In the genomic region with DNA sequence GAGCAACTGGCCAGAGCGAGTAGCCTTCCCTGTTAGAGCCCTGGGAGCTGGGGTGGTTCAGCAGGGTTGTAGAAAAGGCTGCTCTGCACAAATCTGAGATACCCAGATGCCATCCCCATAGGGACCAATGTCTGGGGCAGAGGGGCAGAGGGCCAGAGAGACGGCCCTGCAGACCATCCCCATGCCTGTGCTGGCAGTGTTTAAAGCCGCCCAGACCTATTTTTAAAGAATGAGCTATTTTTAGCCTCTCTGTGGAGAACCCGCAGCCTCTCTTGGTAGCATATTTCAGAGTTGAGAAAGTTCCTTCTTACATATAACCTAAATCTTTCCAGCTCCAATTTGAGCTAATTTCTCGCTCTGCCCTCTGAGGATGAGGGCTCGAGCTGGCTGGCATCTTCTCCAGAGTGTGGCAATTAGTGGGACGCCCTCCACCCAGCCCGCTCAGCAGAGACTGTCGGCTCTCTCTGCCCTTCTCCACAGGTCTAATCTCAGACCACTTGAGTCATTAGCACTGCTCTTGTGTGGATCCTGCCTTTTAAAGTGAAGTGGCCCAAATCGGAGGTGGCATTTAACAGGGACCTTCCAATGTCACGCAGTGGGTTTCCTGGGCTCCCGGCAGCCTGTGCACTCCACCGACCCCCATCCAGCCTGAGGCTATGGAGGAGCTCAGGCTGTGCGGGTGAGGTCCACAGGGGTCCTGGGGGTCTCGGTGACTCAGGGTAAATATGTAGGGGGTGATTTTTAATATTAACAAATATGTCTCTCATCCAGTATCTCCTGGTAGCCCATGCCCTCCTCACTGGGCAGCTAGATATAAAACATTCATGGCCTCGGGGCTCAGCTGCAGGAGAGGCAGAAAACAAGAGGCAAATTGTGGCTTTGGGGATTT, we compare ENCODE assay signal across 10 mouse cellular contexts.
A peak's percentile ranks its signal among the peaks of the same experiment; 100 is the strongest.
DNase-seq lines count a peak whose midpoint lies in the region; ATAC-seq lines count a peak whose summit lies in the region.
"Had no signal": no experiment of that assay in that cellular context is flagged by ENCODE, and none has a peak within 500 bp of the region (broad histone marks: within the 10 kb centered on the region; RNA-seq: fewer than 3 reads in every experiment).

No protein-coding gene starts in this region.

- H3K9ac ChIP-seq in embryonic facial prominence, embryonic 14.5 days (ENCODE audit: low read depth, low read length) = 0 out of 2 replicates have a peak overlapping the region, but pooled peaks have one; percentile 35
- H3K9ac ChIP-seq in midbrain, embryonic 12.5 days (replicated peaks) = no peak overlapping the region; the same call in 1 of the 2 replicates
- H3K9ac ChIP-seq: liver, embryonic 12.5 days had no signal

- intact Hi-C loops in heart, postnatal 10 days (cut with DNase I) = loop anchor here (5.0 kb wide), 1 partner anchor 101 kb away; no protein-coding TSS in a partner anchor

- H3K27ac ChIP-seq in embryonic facial prominence, embryonic 14.5 days (replicated peaks; ENCODE audit: low read depth, low read length) = peak overlapping the region; percentile 69
- H3K27ac ChIP-seq in midbrain, embryonic 12.5 days (replicated peaks) = peak overlapping the region; percentile 72
- H3K27ac ChIP-seq: liver, embryonic 12.5 days had no signal

- no peak overlapping the region for H3K4me3 ChIP-seq in embryonic facial prominence, embryonic 14.5 days (ENCODE audit: low read depth, low read length)
- H3K4me3 ChIP-seq in midbrain, embryonic 12.5 days = no peak overlapping the region
- H3K4me3 ChIP-seq: liver, embryonic 12.5 days had no signal

- peak; percentile 25 for DNase-seq in Muller cell, postnatal 12 days (ENCODE audit: inconsistent ontology term)
- DNase-seq in embryonic facial prominence, embryonic 14.5 days (ENCODE audit: low spot score) = peak; percentile 51
- peak; percentile 51 for DNase-seq in heart, postnatal 10 days
- no peak for DNase-seq in embryo, embryonic 11 days
- no peak for DNase-seq in adrenal gland, adult 2 months
- no peak for DNase-seq in ovary, postnatal 10 days (ENCODE audit: low spot score)
- no peak for DNase-seq in cerebellum, postnatal 36 days
- DNase-seq: cerebellum, adult 9-11 months had no signal

- no peaks in the 10 kb centered on the region for H3K9me3 ChIP-seq in embryonic facial prominence, embryonic 14.5 days (ENCODE audit: control insufficient read depth, low read length)
- H3K9me3 ChIP-seq in midbrain, embryonic 12.5 days = no peaks in the 10 kb centered on the region
- H3K9me3 ChIP-seq: liver, embryonic 12.5 days had no signal

- ATAC-seq in embryonic facial prominence, embryonic 14.5 days (ENCODE audit: low read depth) = 0 out of 2 replicates have a peak, but pooled peaks have one; percentile 28
- peak; percentile 77 for ATAC-seq in midbrain, embryonic 12.5 days (ENCODE audit: low FRiP score, low read depth)
- ATAC-seq: liver, embryonic 12.5 days had no signal

- no peaks in the 10 kb centered on the region for H3K36me3 ChIP-seq in embryonic facial prominence, embryonic 14.5 days (ENCODE audit: control insufficient read depth, insufficient read depth, low read length)
- no peaks in the 10 kb centered on the region for H3K36me3 ChIP-seq in midbrain, embryonic 12.5 days
- H3K36me3 ChIP-seq: liver, embryonic 12.5 days had no signal

- H3K27me3 ChIP-seq in embryonic facial prominence, embryonic 14.5 days (replicated peaks; ENCODE audit: control insufficient read depth, insufficient read depth, low read length) = no peaks in the 10 kb centered on the region
- no peaks in the 10 kb centered on the region; the same call in 1 of the 2 replicates for H3K27me3 ChIP-seq in midbrain, embryonic 12.5 days

- H3K4me2 ChIP-seq in embryonic facial prominence, embryonic 14.5 days (ENCODE audit: low read depth, low read length) = peak overlapping the region; percentile 34
- 0 out of 2 replicates have a peak overlapping the region, but pooled peaks have one; percentile 4 for H3K4me2 ChIP-seq in midbrain, embryonic 12.5 days (replicated peaks)
- H3K4me2 ChIP-seq: liver, embryonic 12.5 days had no signal

- 15% methylated on average over 16 of the region's 16 CpGs for WGBS in embryonic facial prominence, embryonic 14.5 days
- 24% methylated on average over 16 of the region's 16 CpGs for WGBS in midbrain, embryonic 12.5 days

- H3K4me1 ChIP-seq in embryonic facial prominence, embryonic 14.5 days (ENCODE audit: control insufficient read depth, insufficient read depth, low read length) = peaks cover 21% of the 10 kb centered on the region
- peaks cover 26% of the 10 kb centered on the region for H3K4me1 ChIP-seq in midbrain, embryonic 12.5 days
- H3K4me1 ChIP-seq: liver, embryonic 12.5 days had no signal

Comparison
In these comparisons a context has a peak if more than half of its experiments do, and no peak if none do; other contexts are left out.
1. DNase-seq: peak in Muller cell, postnatal 12 days (single experiment), embryonic facial prominence, embryonic 14.5 days (single experiment) and heart, postnatal 10 days (2 of 2); none in embryo, embryonic 11 days (single experiment), adrenal gland, adult 2 months (single experiment), ovary, postnatal 10 days (single experiment) and cerebellum, postnatal 36 days (0 of 2).